Mouse (Mus musculus): ENCODE measurements at regions not wholly inside any gene's neighbourhood (a gene's known extent, or its start where the extent isn't known, plus 50 kb on each side); places are given as distances from the start of the nearest gene placed in this dataset.

DNA sequence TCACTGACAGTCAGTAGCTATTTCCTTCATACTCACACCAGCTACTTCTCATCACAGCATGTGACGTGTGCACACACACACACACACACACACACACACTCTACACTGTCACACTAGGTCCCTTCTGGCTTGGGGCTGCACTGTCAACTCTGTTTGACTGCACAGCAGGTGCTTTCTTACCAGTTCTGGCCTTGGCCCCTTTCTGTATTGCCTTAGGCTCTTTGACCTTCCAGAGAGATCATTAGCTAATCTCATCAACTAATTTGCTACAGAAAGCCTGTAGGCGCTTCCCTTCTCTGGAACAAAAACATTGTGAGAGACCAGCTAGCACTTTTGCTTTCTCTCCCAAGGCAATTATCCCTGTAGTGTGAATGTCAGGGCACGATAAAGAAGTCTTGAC, 334.4 kb downstream of the Mllt3 start:
- H3K27me3 ChIP-seq, result no peaks in the 10 kb centered on the region
- 43% methylated on average over 3 of the region's 3 CpGs for WGBS
- no peak overlapping the region for H3K4me3 ChIP-seq
- no peak for ATAC-seq (ENCODE audit: low FRiP score)
- H3K4me1 ChIP-seq (replicated peaks), result peaks cover 13% of the 10 kb centered on the region
- H3K9ac ChIP-seq, result no peak overlapping the region
- no peak overlapping the region for H3K27ac ChIP-seq
- H3K9me3 ChIP-seq, result no peaks in the 10 kb centered on the region
- H3K36me3 ChIP-seq, result no peaks in the 10 kb centered on the region
- no peak overlapping the region for H3K4me2 ChIP-seq

DNA sequence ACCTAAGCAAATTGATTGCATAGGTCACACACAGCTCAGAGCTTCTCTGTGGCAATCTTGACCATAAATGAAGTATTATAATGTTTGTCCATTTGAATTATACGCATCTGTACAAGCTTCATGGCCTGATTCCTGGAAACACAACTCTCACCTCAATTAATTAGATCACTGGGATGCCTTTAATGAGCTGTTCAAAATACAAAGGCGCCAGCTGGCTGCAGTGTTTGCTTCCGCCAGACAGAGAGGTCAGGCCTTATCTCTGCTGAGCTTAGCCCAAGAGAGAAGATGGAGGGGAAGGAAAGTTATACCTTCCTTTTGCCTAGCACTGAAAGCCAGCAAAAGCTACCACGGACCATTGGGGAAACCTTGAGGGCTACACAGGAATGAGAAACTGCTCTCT, 336.2 kb downstream of the Mllt3 start:
- 82% methylated on average over 4 of the region's 4 CpGs for WGBS
- no peaks in the 10 kb centered on the region for H3K9me3 ChIP-seq
- peaks cover 10% of the 10 kb centered on the region for H3K4me1 ChIP-seq (replicated peaks)
- no peak overlapping the region for H3K27ac ChIP-seq
- no peaks in the 10 kb centered on the region for H3K27me3 ChIP-seq
- ATAC-seq (ENCODE audit: low FRiP score), result no peak
- H3K4me3 ChIP-seq, result no peak overlapping the region
- H3K9ac ChIP-seq, result no peak overlapping the region
- no peak overlapping the region for H3K4me2 ChIP-seq
- H3K36me3 ChIP-seq, result no peaks in the 10 kb centered on the region

DNA sequence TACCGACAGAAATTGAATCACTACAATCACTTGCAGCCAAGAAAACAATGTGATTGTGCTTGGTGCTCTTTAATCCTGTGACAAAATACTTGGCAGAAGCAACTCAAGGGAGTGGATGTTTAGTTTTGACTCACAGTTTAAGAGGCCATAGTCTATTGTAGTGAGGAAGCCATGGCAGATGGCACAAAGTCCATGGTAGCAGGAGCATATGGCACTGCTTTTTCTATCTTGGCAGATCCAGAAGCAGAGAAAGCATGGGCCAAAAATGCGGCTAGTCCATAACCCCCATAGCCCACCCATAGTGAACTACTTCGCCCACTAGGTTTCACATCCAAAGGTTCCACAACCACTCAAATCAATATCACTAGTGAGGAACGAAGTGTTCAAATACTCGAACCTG, 337.4 kb downstream of the Mllt3 start:
- peaks cover 10% of the 10 kb centered on the region for H3K4me1 ChIP-seq (replicated peaks)
- no peak overlapping the region for H3K27ac ChIP-seq
- no peak overlapping the region for H3K9ac ChIP-seq
- H3K4me3 ChIP-seq, result no peak overlapping the region
- H3K4me2 ChIP-seq, result no peak overlapping the region
- no peak for ATAC-seq (ENCODE audit: low FRiP score)
- H3K36me3 ChIP-seq, result no peaks in the 10 kb centered on the region
- WGBS, result 92% methylated on average over 5 of the region's 5 CpGs
- H3K9me3 ChIP-seq, result no peaks in the 10 kb centered on the region
- no peaks in the 10 kb centered on the region for H3K27me3 ChIP-seq

DNA sequence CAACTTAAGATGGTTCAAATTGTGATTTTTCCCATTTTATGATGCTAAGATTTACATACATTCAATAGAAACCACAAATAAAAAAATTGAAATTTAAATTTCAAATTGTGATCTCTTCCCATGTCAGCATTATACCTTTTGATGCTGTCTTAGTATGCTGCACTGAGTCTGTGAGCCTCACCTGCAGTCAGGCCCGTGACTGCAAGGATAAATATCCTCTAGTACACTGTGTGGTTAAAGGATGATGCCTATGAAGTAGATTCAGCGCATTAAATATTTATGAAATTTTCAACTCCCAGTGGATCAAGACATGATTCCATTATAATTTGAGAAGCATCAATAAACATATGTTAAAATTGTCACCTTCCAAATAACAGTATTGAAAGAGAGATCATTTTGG, 340.4 kb downstream of the Mllt3 start:
- H3K27me3 ChIP-seq, result no peaks in the 10 kb centered on the region
- H3K27ac ChIP-seq, result no peak overlapping the region
- H3K4me3 ChIP-seq, result no peak overlapping the region
- no peaks in the 10 kb centered on the region for H3K9me3 ChIP-seq
- no peak overlapping the region for H3K4me2 ChIP-seq
- no peak overlapping the region for H3K9ac ChIP-seq
- ATAC-seq (ENCODE audit: low FRiP score), result no peak
- 76% methylated on average over 2 of the region's 2 CpGs for WGBS
- no peaks in the 10 kb centered on the region for H3K36me3 ChIP-seq
- H3K4me1 ChIP-seq (replicated peaks), result no peaks in the 10 kb centered on the region

DNA sequence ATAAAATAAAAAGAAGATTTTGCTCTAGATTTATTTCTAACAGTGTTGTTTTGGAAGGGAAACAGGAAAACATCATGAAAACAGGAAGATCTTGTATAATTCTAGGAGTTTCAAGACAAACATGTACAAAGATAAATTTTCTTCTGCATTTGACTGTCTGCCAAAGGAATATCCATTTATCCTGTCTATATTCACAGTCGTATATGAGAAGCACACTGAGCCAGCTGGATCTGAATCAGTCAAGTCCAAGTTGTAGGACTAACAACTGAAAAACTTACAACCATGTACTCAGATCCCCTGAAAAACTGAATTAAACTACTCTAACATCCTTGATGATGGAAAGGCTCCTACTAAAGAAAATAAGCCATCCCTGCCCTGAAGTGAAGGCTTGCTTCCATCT, 348.2 kb downstream of the Mllt3 start:
- Histone ChIP-seq H3K4me3 (no peak overlapping the region), H3K27ac (no peak overlapping the region), H3K27me3 (no peaks in the 10 kb centered on the region), H3K9ac (no peak overlapping the region), H3K9me3 (no peaks in the 10 kb centered on the region), H3K36me3 (no peaks in the 10 kb centered on the region), H3K4me2 (no peak overlapping the region), H3K4me1 (replicated peaks) (no peaks in the 10 kb centered on the region)
- 90% methylated on average over 1 of the region's 1 CpGs for WGBS
- no peak for ATAC-seq (ENCODE audit: low FRiP score)

DNA sequence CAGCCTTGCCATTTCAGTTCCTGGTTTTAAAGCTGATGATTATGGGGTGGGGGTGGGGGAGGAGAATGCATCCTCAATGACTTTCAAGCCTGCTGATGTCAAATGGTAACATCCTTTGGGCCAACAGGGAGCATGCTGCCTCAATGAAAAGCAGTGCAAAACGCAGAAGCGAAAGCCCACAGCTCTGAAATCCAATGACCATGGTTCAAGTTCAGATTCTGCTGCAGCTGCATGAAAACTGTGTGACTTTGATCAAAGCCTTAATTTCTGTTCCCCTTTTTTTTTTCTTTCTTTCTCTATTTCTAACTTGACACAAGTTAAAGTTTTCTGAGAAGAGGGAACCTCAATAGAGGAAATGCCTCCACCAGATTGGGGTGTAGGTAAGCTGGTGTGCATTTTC, 350.4 kb downstream of the Mllt3 start:
- Histone ChIP-seq H3K4me1 (replicated peaks) (no peaks in the 10 kb centered on the region), H3K27ac (no peak overlapping the region), H3K27me3 (no peaks in the 10 kb centered on the region), H3K4me3 (no peak overlapping the region), H3K9me3 (no peaks in the 10 kb centered on the region), H3K36me3 (no peaks in the 10 kb centered on the region), H3K4me2 (no peak overlapping the region), H3K9ac (no peak overlapping the region)
- 92% methylated on average over 2 of the region's 2 CpGs for WGBS
- no peak for ATAC-seq (ENCODE audit: low FRiP score)

DNA sequence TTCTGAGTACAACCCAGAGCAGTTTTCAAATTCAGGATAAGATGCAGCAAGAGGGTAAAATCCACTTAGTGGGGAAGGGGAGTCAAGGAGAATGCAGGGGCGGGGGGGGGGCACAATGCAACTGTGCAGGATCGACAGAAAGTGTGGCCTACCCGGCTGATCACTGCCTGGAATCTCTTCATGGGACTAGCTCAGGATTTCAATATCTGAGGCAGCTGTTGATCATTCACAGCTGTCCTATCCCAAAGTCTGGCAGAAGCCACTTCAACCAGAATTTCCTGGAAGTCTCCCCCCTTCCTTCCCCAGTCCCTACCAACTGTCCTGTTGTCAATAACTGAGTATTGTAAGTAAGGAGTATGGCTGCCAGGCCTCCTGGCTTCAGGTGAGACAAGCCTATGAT, 362.1 kb downstream of the Mllt3 start:
- no peaks in the 10 kb centered on the region for H3K9me3 ChIP-seq
- no peak overlapping the region for H3K9ac ChIP-seq
- 83% methylated on average over 3 of the region's 3 CpGs for WGBS
- no peak overlapping the region for H3K27ac ChIP-seq
- H3K27me3 ChIP-seq, result no peaks in the 10 kb centered on the region
- H3K36me3 ChIP-seq, result no peaks in the 10 kb centered on the region
- no peak overlapping the region for H3K4me3 ChIP-seq
- H3K4me2 ChIP-seq, result no peak overlapping the region
- ATAC-seq (ENCODE audit: low FRiP score), result no peak
- H3K4me1 ChIP-seq (replicated peaks), result peaks cover 3% of the 10 kb centered on the region

DNA sequence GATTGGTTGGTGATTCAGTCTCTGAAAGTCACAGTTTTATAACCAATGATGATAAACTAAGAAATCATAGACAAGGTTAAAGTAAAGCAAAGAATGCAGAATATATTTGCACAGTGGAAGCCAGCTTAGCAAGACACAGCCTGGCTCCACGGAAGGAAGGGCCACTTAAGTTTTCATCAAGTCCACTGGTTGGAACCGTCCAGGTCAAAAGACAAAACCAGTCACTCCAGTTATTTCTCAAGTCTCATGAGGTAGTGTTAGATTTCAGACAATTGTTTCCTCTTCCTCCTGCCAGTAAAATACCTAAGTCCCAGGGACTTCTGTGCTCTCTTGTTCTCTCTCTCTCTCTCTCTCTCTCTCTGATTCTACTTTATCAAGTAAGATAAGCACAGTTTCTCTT, 363.0 kb downstream of the Mllt3 start:
- Histone ChIP-seq H3K36me3 (no peaks in the 10 kb centered on the region), H3K4me2 (no peak overlapping the region), H3K27me3 (no peaks in the 10 kb centered on the region)

DNA sequence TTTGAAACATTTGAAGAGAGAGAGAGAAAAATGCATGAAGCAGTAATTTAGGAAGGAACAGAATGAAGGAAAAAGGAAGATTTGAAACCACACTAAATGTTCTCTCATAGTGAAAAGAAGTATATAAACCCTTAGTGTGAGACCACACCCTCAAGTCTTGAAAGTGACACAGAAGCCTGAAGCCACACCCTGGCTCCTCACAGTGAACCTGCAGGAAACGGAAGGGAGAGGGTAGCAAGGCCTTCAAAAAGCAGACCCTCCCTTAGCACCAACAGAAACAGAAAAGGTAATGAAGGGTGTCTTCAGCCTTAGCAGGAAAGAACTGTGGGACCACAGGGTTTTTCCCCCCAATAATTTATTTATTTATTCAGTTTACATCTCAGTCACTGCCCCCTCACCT, 363.7 kb downstream of the Mllt3 start:
- no peak overlapping the region for H3K9ac ChIP-seq
- WGBS, result 43% methylated on average over 1 of the region's 1 CpGs
- ATAC-seq (ENCODE audit: low FRiP score), result no peak
- no peak overlapping the region for H3K27ac ChIP-seq
- no peak overlapping the region for H3K4me2 ChIP-seq
- H3K9me3 ChIP-seq, result no peaks in the 10 kb centered on the region
- H3K4me3 ChIP-seq, result no peak overlapping the region
- peaks cover 3% of the 10 kb centered on the region for H3K4me1 ChIP-seq (replicated peaks)
- H3K27me3 ChIP-seq, result no peaks in the 10 kb centered on the region
- no peaks in the 10 kb centered on the region for H3K36me3 ChIP-seq

More for the DNA sequence above, 363.0 kb downstream of the Mllt3 start:
- H3K27ac ChIP-seq, result no peak overlapping the region
- no peak overlapping the region for H3K9ac ChIP-seq
- H3K4me3 ChIP-seq, result no peak overlapping the region
- ATAC-seq (ENCODE audit: low FRiP score), result no peak
- H3K4me1 ChIP-seq (replicated peaks), result peaks cover 3% of the 10 kb centered on the region
- WGBS, result 79% methylated on average over 2 of the region's 2 CpGs
- H3K9me3 ChIP-seq, result no peaks in the 10 kb centered on the region

DNA sequence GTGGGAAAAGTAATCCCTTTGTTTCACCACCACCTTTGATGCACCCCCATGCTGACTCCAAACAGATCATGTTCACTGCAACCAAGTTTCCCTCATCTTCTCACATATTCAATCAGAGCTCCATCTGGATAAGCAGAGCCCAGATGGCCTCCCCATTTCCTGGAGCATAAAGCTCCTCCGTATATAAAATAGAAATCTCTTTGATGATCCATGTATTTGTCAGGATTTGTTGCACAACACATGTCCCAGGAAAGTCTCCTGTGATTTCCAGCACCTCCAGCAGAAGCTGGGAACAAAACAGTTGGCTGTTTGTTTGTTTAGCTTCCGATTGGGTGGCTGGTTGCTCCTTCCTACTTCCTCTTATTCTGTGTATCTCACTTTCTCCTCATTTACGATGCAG, 364.9 kb downstream of the Mllt3 start:
- Histone ChIP-seq H3K9me3 (no peaks in the 10 kb centered on the region), H3K4me2 (no peak overlapping the region), H3K4me3 (no peak overlapping the region), H3K27ac (no peak overlapping the region), H3K9ac (no peak overlapping the region), H3K36me3 (no peaks in the 10 kb centered on the region), H3K4me1 (replicated peaks) (peaks cover 3% of the 10 kb centered on the region), H3K27me3 (no peaks in the 10 kb centered on the region)
- no peak for ATAC-seq (ENCODE audit: low FRiP score)
- WGBS, result 49% methylated on average over 3 of the region's 3 CpGs

DNA sequence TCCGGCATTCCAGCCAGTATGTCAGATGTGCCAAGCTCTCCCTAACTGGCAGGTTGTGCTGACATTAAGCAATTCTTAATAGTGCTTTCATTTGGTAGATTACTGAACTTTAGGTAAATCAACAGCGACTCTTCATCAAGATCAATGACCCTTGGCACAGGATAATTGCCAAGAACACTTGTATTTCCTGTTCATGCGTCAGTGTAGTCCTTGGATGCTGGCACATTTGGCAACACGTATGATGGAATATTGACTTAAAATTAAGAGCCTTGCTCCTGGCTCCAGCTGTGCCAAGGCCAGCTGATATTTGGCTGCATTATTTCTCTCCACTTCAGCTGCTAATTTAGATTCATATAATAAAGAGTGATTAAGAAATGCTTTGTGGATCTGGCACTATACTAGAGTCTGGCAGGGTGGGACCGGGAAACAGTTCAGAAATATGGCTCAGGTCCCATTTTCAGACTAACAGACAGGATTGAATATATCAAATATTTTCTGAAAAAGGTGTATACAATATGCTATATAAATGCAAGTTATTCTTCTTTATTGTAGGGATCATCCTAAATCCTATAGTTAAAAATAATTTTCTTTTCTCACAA, 365.5 kb downstream of the Mllt3 start:
- WGBS, result 65% methylated on average over 5 of the region's 5 CpGs
- Histone ChIP-seq H3K36me3 (no peaks in the 10 kb centered on the region), H3K4me2 (no peak overlapping the region), H3K9ac (no peak overlapping the region), H3K4me1 (replicated peaks) (peaks cover 3% of the 10 kb centered on the region), H3K4me3 (no peak overlapping the region), H3K27ac (no peak overlapping the region), H3K27me3 (no peaks in the 10 kb centered on the region), H3K9me3 (no peaks in the 10 kb centered on the region)
- no peak for ATAC-seq (ENCODE audit: low FRiP score)

DNA sequence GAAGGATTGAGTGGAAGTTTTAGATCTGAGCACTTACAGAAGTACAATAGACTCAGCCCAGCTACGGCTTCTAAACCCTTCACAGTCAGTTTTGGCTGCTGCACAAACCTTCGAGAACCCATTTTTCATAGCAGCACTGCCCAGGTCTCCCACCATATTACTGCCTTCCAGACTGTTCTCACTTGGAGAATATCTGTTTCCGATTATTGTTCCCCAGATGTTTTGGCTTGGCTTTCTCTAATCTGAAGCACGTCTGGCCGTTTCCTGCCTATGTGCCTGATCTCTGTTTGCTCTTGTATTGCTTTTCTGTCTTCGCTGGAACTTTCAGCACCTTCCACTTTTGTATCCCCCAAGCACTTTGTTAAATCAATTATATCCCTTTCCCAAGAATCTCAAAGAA, 368.0 kb downstream of the Mllt3 start:
- no peak overlapping the region for H3K9ac ChIP-seq
- no peak overlapping the region for H3K4me2 ChIP-seq
- no peaks in the 10 kb centered on the region for H3K9me3 ChIP-seq
- ATAC-seq (ENCODE audit: low FRiP score), result no peak
- H3K4me3 ChIP-seq, result no peak overlapping the region
- no peaks in the 10 kb centered on the region for H3K36me3 ChIP-seq
- H3K4me1 ChIP-seq (replicated peaks), result peaks cover 3% of the 10 kb centered on the region
- H3K27me3 ChIP-seq, result no peaks in the 10 kb centered on the region
- no peak overlapping the region for H3K27ac ChIP-seq
- WGBS, result 81% methylated on average over 6 of the region's 6 CpGs

DNA sequence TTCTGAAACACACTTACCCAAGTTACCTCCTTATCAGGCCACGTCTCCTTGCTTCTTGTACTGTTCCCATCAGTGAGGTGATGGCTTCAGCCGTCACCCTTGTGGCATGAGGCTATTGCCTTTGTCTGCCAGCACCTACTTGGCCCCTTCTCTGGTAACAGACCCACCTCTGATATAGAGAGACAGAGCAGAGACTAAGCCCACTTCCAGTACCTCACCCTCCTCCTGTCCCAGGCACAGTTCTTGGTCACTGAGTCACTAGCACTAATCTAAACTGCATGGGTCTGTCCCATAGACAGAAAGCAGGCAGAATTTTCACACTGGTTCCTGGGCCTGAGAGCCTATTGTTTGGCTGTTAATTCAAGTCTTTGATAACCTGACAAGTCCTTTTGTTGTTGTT, 370.3 kb downstream of the Mllt3 start:
- ATAC-seq (ENCODE audit: low FRiP score), result no peak
- Histone ChIP-seq H3K36me3 (no peaks in the 10 kb centered on the region), H3K27me3 (0 out of 2 replicates have a peak, but pooled peaks cover 2% of the 10 kb centered on the region), H3K9ac (no peak overlapping the region), H3K4me1 (replicated peaks) (peaks cover 3% of the 10 kb centered on the region; the same call in 1 of the 2 replicates), H3K27ac (no peak overlapping the region), H3K4me2 (no peak overlapping the region), H3K9me3 (no peaks in the 10 kb centered on the region), H3K4me3 (no peak overlapping the region)
- WGBS, result 78% methylated on average over 2 of the region's 2 CpGs
